Mouse (Mus musculus): ENCODE data around the gene Kcnk13. TPM values are rescaled to one million over a fixed set of nuclear protein-coding genes. Genes with fewer than 3 reads are reported as not detected.
"Not testable (repeated sequence)": the region's sequence is repeated elsewhere in the genome, so short reads cannot be mapped to it uniquely, and the experiment has no call there.

Kcnk13 gene
- polyA plus RNA-seq, 1 experiment from 2014 or later: 0.39 TPM

DNA sequence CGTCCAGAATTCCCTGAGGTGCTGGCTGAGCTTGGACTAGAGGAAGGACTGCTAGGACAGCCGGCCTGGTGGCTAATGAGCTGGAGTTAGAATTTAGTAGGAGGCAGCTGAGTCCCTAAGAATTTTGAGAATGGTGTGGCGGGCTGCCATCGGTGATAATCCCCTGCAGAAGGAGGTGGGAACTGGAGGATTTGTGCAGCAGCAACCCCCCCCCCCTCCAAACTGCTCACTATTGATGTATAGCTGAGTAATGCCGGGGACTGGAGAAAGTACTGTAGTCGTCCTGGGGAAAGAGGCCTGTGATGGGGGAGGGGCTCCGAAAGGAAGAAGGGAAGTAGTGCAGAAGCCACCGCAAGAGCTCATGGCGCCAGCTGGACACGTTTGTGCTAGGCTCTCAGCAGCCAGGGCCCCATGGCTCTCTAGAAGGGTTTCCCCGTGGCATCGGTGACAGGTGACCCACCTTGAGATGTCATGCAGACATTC lies 2.6 kb downstream of the Kcnk13 start:
- H3K4me2 ChIP-seq (replicated peaks): no peak overlapping the region
- H3K4me1 ChIP-seq: peaks cover 29% of the 10 kb centered on the region
- H3K27ac ChIP-seq: no peak overlapping the region
- H3K36me3 ChIP-seq: no peaks in the 10 kb centered on the region
- peaks cover 72% of the 10 kb centered on the region for H3K27me3 ChIP-seq
- no peak overlapping the region for H3K9ac ChIP-seq
- no peak for ATAC-seq (ENCODE audit: low FRiP score)
- 9% methylated on average over 12 of the region's 12 CpGs for WGBS
- no peaks in the 10 kb centered on the region for H3K9me3 ChIP-seq (replicated peaks)
- H3K4me3 ChIP-seq: no peak overlapping the region

DNA sequence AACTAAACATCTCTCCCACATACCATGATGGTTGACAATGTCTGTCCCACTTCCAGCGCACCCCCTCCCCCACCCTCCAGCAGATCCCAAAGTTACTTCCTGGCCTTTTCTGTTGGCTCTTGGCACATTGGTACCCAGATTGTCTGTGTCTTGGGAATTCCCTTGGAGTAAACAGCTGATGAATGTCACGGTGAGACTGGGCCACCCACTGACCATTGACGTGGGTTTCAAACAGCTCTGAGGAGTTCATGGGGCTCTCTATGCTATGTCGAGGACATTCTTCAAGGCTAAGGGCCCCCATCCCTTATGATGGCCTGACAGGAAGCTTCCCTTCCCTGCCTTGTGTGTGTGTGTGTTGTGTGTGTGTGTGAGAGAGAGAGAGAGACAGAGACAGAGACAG lies 5.6 kb downstream of the Kcnk13 start:
- 75% methylated on average over 4 of the region's 4 CpGs for WGBS
- Histone ChIP-seq H3K36me3 (no peaks in the 10 kb centered on the region), H3K27me3 (peaks cover 51% of the 10 kb centered on the region), H3K4me2 (replicated peaks) (no peak overlapping the region), H3K4me1 (peaks cover 20% of the 10 kb centered on the region), H3K9me3 (replicated peaks) (0 out of 2 replicates have a peak, but pooled peaks cover 3% of the 10 kb centered on the region), H3K9ac (no peak overlapping the region), H3K4me3 (no peak overlapping the region), H3K27ac (no peak overlapping the region)
- ATAC-seq (ENCODE audit: low FRiP score): no peak

GRCm38 (mm10) chr12:99971205-99971894 lies 7.1 kb downstream of the Kcnk13 start:
- H3K4me2 ChIP-seq (replicated peaks); H3K4me3 ChIP-seq; H3K27ac ChIP-seq; H3K9me3 ChIP-seq (replicated peaks); H3K36me3 ChIP-seq; H3K9ac ChIP-seq; ATAC-seq (ENCODE audit: low FRiP score); H3K4me1 ChIP-seq: not testable (repeated sequence)
- peaks cover 37% of the 10 kb centered on the region for H3K27me3 ChIP-seq
- WGBS: 75% methylated on average over 7 of the region's 7 CpGs

GRCm38 (mm10) chr12:99972825-99973224 lies 8.5 kb downstream of the Kcnk13 start:
- peaks cover 22% of the 10 kb centered on the region for H3K27me3 ChIP-seq
- H3K9me3 ChIP-seq (replicated peaks): 0 out of 2 replicates have a peak, but pooled peaks cover 3% of the 10 kb centered on the region
- no peaks in the 10 kb centered on the region for H3K4me1 ChIP-seq
- H3K4me3 ChIP-seq: no peak overlapping the region
- H3K4me2 ChIP-seq (replicated peaks): no peak overlapping the region
- ATAC-seq (ENCODE audit: low FRiP score): no peak
- H3K36me3 ChIP-seq: no peaks in the 10 kb centered on the region
- WGBS: 57% methylated on average over 7 of the region's 7 CpGs
- no peak overlapping the region for H3K27ac ChIP-seq
- no peak overlapping the region for H3K9ac ChIP-seq

DNA sequence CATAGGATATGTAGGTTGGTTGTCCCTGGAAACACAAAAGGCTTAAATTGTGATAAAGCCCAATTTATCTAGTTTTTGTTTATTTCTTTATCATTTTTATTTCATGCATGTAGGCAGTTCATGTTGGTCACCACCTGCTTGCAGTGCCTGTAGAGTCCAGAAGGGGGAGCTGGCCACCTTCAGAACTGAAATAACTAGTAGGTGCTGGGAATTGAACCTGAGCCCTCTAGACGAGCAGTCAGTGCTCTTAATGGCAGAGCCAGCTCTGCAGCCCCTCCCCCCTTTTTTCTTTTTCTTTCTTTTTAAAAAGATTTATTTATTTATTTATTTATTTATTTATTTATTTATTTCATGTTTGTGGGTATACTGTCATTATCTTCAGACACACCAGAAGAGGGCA lies 9.4 kb downstream of the Kcnk13 start:
- no peak for ATAC-seq (ENCODE audit: low FRiP score)
- 0 out of 2 replicates have a peak, but pooled peaks cover 3% of the 10 kb centered on the region for H3K9me3 ChIP-seq (replicated peaks)
- no peak overlapping the region for H3K4me2 ChIP-seq (replicated peaks)
- H3K4me1 ChIP-seq: no peaks in the 10 kb centered on the region
- H3K27ac ChIP-seq: no peak overlapping the region
- 77% methylated on average over 1 of the region's 1 CpGs for WGBS
- no peak overlapping the region for H3K9ac ChIP-seq
- H3K4me3 ChIP-seq: no peak overlapping the region
- H3K36me3 ChIP-seq: no peaks in the 10 kb centered on the region
- peaks cover 14% of the 10 kb centered on the region for H3K27me3 ChIP-seq

DNA sequence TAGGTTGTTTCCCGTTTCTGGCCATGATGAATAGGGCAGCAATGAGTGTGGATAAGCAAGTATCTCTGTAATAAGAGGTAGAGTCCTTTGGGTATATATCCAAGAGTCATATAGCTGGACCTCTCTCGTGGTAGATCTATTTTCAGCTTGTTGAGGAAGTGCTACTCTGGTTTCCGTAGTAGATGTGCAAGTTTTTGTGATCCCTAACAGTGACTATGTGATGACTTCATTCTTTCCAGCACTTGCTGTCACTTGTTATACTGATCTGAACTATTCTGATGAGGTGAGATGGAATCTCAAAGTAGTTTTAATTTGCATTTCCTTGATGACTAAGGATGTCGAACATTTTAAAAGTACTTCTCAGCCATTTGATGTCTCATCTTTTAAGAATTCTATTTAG lies 15.2 kb downstream of the Kcnk13 start:
- Histone ChIP-seq H3K27me3 (no peaks in the 10 kb centered on the region), H3K4me2 (replicated peaks) (no peak overlapping the region), H3K27ac (no peak overlapping the region), H3K9ac (no peak overlapping the region), H3K4me3 (no peak overlapping the region), H3K4me1 (no peaks in the 10 kb centered on the region), H3K36me3 (no peaks in the 10 kb centered on the region), H3K9me3 (replicated peaks) (no peaks in the 10 kb centered on the region)
- 82% methylated on average over 4 of the region's 4 CpGs for WGBS
- ATAC-seq (ENCODE audit: low FRiP score): no peak

DNA sequence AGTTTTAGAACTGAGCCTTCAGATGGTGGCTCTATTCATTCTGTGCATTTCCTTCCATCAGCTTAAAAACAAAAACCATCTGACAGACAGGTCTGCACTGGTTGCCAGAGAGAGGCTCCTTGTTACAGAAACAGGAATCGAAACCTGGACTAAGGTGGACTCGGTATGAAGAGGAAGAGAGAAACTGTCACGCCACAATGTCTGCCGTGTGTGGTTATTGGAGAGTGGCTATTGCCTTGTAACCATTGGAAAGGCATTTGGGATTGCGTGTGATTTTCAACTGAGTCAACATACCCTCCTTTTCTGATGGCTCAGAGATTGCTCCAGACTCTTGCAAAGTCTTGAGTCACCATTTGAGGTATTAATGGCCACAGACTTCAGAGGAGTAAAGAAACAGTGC lies 22.5 kb downstream of the Kcnk13 start:
- Histone ChIP-seq H3K27ac (no peak overlapping the region), H3K36me3 (no peaks in the 10 kb centered on the region), H3K4me1 (no peaks in the 10 kb centered on the region), H3K9ac (no peak overlapping the region), H3K4me3 (no peak overlapping the region), H3K9me3 (replicated peaks) (no peaks in the 10 kb centered on the region), H3K27me3 (no peaks in the 10 kb centered on the region), H3K4me2 (replicated peaks) (no peak overlapping the region)
- ATAC-seq (ENCODE audit: low FRiP score): no peak
- 89% methylated on average over 5 of the region's 5 CpGs for WGBS

DNA sequence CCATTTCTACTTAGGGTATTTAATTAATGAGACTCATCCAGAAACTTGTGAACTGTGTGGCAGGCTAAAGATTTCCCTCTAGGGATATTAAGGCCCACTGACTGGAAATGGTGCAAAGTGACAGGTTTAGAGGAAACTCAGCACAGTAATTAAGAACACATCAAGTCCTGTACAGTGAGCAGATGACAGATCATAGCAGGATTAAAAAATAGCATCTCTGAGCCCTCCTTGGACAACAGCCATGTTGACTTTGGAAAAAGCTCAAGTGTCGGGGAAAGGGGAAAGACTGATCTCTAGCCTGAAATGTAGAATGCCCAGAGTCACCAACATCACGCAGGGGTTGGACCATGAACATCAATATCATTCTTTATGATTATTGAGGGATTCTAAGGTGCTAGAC lies 23.8 kb downstream of the Kcnk13 start:
- H3K4me3 ChIP-seq: no peak overlapping the region
- H3K9me3 ChIP-seq (replicated peaks): no peaks in the 10 kb centered on the region
- no peak overlapping the region for H3K4me2 ChIP-seq (replicated peaks)
- WGBS: 87% methylated on average over 2 of the region's 2 CpGs
- H3K36me3 ChIP-seq: no peaks in the 10 kb centered on the region
- H3K4me1 ChIP-seq: peaks cover 3% of the 10 kb centered on the region; the same call in 1 of the 2 replicates
- no peak overlapping the region for H3K27ac ChIP-seq
- no peak overlapping the region for H3K9ac ChIP-seq
- no peak for ATAC-seq (ENCODE audit: low FRiP score)
- no peaks in the 10 kb centered on the region for H3K27me3 ChIP-seq

DNA sequence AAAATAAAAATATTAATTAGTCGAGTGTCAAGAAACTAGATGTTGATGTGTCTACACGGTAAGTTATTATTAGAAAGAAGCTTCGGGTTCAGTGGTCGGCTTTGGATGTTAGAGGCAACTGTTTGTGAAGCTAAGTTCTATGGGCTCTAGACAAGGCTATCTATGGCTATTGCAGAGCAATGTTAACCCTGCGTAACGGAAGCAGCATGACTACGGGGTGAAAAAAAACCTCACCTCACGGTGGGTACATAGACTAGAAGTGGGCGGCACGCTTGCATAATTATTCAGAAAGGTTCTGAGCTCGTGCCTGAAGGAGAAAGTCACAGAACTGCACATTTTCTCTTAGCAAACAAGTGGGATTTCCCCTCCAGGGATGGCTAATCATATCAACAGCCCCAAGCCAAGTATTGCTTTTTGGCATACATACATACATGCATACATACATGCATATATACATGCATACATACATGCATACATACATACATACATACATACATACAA lies 28.1 kb downstream of the Kcnk13 start:
- 92% methylated on average over 11 of the region's 11 CpGs for WGBS

GRCm38 (mm10) chr12:99993146-99993890 lies 29.0 kb downstream of the Kcnk13 start:
- H3K4me1 ChIP-seq: peaks cover 6% of the 10 kb centered on the region; the same call in 1 of the 2 replicates
- H3K4me3 ChIP-seq: no peak overlapping the region
- H3K27ac ChIP-seq: no peak overlapping the region
- H3K9ac ChIP-seq: no peak overlapping the region
- no peaks in the 10 kb centered on the region for H3K27me3 ChIP-seq
- peaks cover 4% of the 10 kb centered on the region; the same call in 1 of the 2 replicates for H3K9me3 ChIP-seq (replicated peaks)
- H3K4me2 ChIP-seq (replicated peaks): no peak overlapping the region
- ATAC-seq (ENCODE audit: low FRiP score): no peak
- no peaks in the 10 kb centered on the region for H3K36me3 ChIP-seq
- 82% methylated on average over 10 of the region's 10 CpGs for WGBS

More for the DNA sequence above, 28.1 kb downstream of the Kcnk13 start:
- Histone ChIP-seq H3K9me3 (replicated peaks) (peaks cover 4% of the 10 kb centered on the region; the same call in 1 of the 2 replicates), H3K27me3 (no peaks in the 10 kb centered on the region), H3K27ac (no peak overlapping the region), H3K4me3 (no peak overlapping the region), H3K4me2 (replicated peaks) (no peak overlapping the region), H3K9ac (no peak overlapping the region), H3K36me3 (no peaks in the 10 kb centered on the region), H3K4me1 (peaks cover 6% of the 10 kb centered on the region; the same call in 1 of the 2 replicates)
- no peak for ATAC-seq (ENCODE audit: low FRiP score)

- no peaks in the 10 kb centered on the region for H3K27me3 ChIP-seq
- H3K36me3 ChIP-seq: no peaks in the 10 kb centered on the region
- no peak overlapping the region for H3K4me3 ChIP-seq
- no peak overlapping the region for H3K4me2 ChIP-seq (replicated peaks)
- peaks cover 6% of the 10 kb centered on the region; the same call in 1 of the 2 replicates for H3K4me1 ChIP-seq
- no peak overlapping the region for H3K27ac ChIP-seq
- WGBS: 95% methylated on average over 5 of the region's 5 CpGs
- H3K9me3 ChIP-seq (replicated peaks): peaks cover 4% of the 10 kb centered on the region; the same call in 1 of the 2 replicates
- H3K9ac ChIP-seq: no peak overlapping the region
- no peak for ATAC-seq (ENCODE audit: low FRiP score)
Observed at GRCm38 (mm10) chr12:99995951-99996350, 31.7 kb downstream of the Kcnk13 start.

DNA sequence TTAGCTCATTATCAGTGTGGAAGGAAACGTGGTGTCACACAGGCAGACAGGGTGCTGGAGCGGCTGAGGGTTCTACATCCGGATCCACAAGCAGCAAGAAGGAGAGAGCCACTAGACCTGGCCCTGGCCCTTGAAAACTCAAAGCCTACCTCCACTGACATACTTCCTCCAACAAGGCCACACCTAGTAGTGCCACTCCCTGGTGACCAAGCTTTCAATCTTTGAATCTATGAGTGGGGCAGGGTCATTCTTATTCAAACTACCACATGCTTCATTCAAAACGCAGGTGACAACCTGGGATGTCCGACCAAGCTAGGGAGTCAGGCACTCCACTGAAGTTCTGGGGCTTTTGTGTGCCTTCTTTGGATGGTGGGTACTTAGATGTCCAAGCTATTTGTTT lies 35.4 kb downstream of the Kcnk13 start:
- ATAC-seq (ENCODE audit: low FRiP score): no peak
- no peaks in the 10 kb centered on the region for H3K9me3 ChIP-seq (replicated peaks)
- no peaks in the 10 kb centered on the region for H3K4me1 ChIP-seq
- no peaks in the 10 kb centered on the region for H3K27me3 ChIP-seq
- H3K9ac ChIP-seq: no peak overlapping the region
- no peak overlapping the region for H3K4me2 ChIP-seq (replicated peaks)
- no peak overlapping the region for H3K4me3 ChIP-seq
- 88% methylated on average over 5 of the region's 5 CpGs for WGBS
- no peaks in the 10 kb centered on the region for H3K36me3 ChIP-seq
- no peak overlapping the region for H3K27ac ChIP-seq
